Mouse (Mus musculus) kidney, postnatal 14 days (tissue): Measurements from ENCODE around the gene Kalrn.
A peak's percentile ranks its signal among the peaks of the same experiment; 100 is the strongest.

ENCODE experiments used
- DNase-seq: peaks from one replicate; pipeline ENCODE4 v3.0.0; 2022; ENCODE audit warnings: mixed read lengths

The Kalrn gene

GRCm38 (mm10) chr16:34157386-34158135 is 415.8 kb downstream of the Kalrn start:
- DNase-seq, result peak; percentile 40

- no peak for DNase-seq
These were observed 417.6 kb downstream of the Kalrn start for GRCm38 (mm10) chr16:34155696-34156095.

GRCm38 (mm10) chr16:34154903-34155302 is 418.4 kb downstream of the Kalrn start:
- no peak for DNase-seq

- DNase-seq, result no peak
These were observed 421.7 kb downstream of the Kalrn start for GRCm38 (mm10) chr16:34151528-34152071.

GRCm38 (mm10) chr16:34141670-34142069 is 431.7 kb downstream of the Kalrn start:
- DNase-seq, result no peak

GRCm38 (mm10) chr16:34135074-34135473 is 438.3 kb downstream of the Kalrn start:
- DNase-seq, result no peak

- no peak for DNase-seq
These were observed 438.7 kb downstream of the Kalrn start for GRCm38 (mm10) chr16:34134628-34135027.

- peak; percentile 77 for DNase-seq
These were observed 447.7 kb downstream of the Kalrn start for GRCm38 (mm10) chr16:34125595-34125994.

GRCm38 (mm10) chr16:34122486-34122885 is 450.8 kb downstream of the Kalrn start:
- no peak for DNase-seq

GRCm38 (mm10) chr16:34121288-34121687 is 452.0 kb downstream of the Kalrn start:
- DNase-seq, result no peak

- DNase-seq, result no peak
These were observed 452.5 kb downstream of the Kalrn start for GRCm38 (mm10) chr16:34120801-34121201.

- DNase-seq, result no peak
These were observed 453.5 kb downstream of the Kalrn start for GRCm38 (mm10) chr16:34119844-34120243.

- DNase-seq, result peak; percentile 34
These were observed 454.0 kb downstream of the Kalrn start for GRCm38 (mm10) chr16:34119370-34119769.

- DNase-seq, result peak; percentile 78
These were observed 458.7 kb downstream of the Kalrn start for GRCm38 (mm10) chr16:34114665-34115064.

- DNase-seq, result no peak
These were observed 460.2 kb downstream of the Kalrn start for GRCm38 (mm10) chr16:34113150-34113549.

GRCm38 (mm10) chr16:34112490-34112889 is 460.8 kb downstream of the Kalrn start:
- DNase-seq, result no peak

GRCm38 (mm10) chr16:34110840-34111625 is 462.3 kb downstream of the Kalrn start:
- DNase-seq, result no peak

GRCm38 (mm10) chr16:34104427-34104826 is 468.9 kb downstream of the Kalrn start:
- DNase-seq, result no peak

- no peak for DNase-seq
These were observed 470.6 kb downstream of the Kalrn start for GRCm38 (mm10) chr16:34102742-34103141.

GRCm38 (mm10) chr16:34099795-34100194 is 473.5 kb downstream of the Kalrn start:
- DNase-seq, result no peak

- DNase-seq, result peak; percentile 86
These were observed 477.7 kb downstream of the Kalrn start for GRCm38 (mm10) chr16:34095548-34096141.

- DNase-seq, result no peak
These were observed 478.3 kb downstream of the Kalrn start for GRCm38 (mm10) chr16:34095093-34095465.

- peak; percentile 51 for DNase-seq
These were observed 478.8 kb downstream of the Kalrn start for GRCm38 (mm10) chr16:34094446-34095092.
